Comparison of ENCODE assay signal across 25 mouse cellular contexts in the genomic region with DNA sequence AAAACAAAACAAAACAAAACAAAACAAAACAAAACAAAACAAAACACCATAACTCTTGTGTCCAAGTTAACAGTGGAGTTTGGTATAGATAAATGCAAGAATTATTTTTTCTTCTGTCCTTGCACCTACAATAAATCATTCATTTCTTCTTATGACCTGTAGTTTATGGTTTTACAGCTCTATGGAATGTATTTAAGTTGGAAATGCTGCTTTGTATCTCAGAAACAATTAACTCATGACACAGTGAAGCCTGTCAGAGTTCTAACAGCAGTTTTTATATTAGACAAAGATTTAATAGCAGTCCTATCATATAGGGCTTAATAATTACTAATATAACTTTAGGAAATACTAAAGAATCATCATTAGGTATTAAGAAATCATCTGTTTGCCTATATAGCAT. TPM values are rescaled to one million over a fixed set of nuclear protein-coding genes. Genes with fewer than 3 reads are reported as not detected.
DNase-seq lines count a peak whose midpoint lies in the region; ATAC-seq and TF ChIP-seq lines count a peak whose summit lies in the region.
"Had no signal": no experiment of that assay in that cellular context is flagged by ENCODE, and none has a peak within 500 bp of the region (broad histone marks: within the 10 kb centered on the region; RNA-seq: fewer than 3 reads in every experiment).

No protein-coding gene starts in this region.

- H3K4me2 ChIP-seq in intestine, embryonic 15.5 days (replicated peaks), result no peak overlapping the region
- no peak overlapping the region for H3K4me2 ChIP-seq in intestine, postnatal 0 days (replicated peaks; ENCODE audit: low read depth)
- H3K4me2 ChIP-seq in intestine, embryonic 16.5 days (ENCODE audit: low read depth, low read length), result no peak overlapping the region

- H3K4me1 ChIP-seq in intestine, embryonic 15.5 days (replicated peaks), result no peaks in the 10 kb centered on the region
- no peaks in the 10 kb centered on the region for H3K4me1 ChIP-seq in intestine, postnatal 0 days (replicated peaks; ENCODE audit: control insufficient read depth, insufficient read depth, low read length)
- H3K4me1 ChIP-seq in intestine, embryonic 16.5 days (ENCODE audit: control insufficient read depth, insufficient read depth, low read length), result no peaks in the 10 kb centered on the region

- H3K9ac ChIP-seq in intestine, embryonic 15.5 days, result no peak overlapping the region
- no peak overlapping the region for H3K9ac ChIP-seq in intestine, postnatal 0 days (ENCODE audit: low read depth, low read length)
- no peak overlapping the region for H3K9ac ChIP-seq in intestine, embryonic 16.5 days (ENCODE audit: low read depth, low read length)

- ATAC-seq in intestine, embryonic 15.5 days, result peak; percentile 89
- ATAC-seq in intestine, postnatal 0 days, result no peak
- peak; percentile 91 for ATAC-seq in intestine, embryonic 16.5 days
- ATAC-seq: activated CD4-positive, CD25-positive, alpha-beta regulatory T cell, adult 4 months; CD4-positive, CD25-positive, alpha-beta regulatory T cell, adult 4 months; Patski had no signal

- H3K27ac ChIP-seq in intestine, embryonic 15.5 days, result no peak overlapping the region
- H3K27ac ChIP-seq in intestine, postnatal 0 days (ENCODE audit: low read depth, low read length), result no peak overlapping the region
- H3K27ac ChIP-seq in intestine, embryonic 16.5 days (ENCODE audit: low read length), result no peak overlapping the region
- no peak overlapping the region for H3K27ac ChIP-seq in layer of hippocampus, adult 2 months

- no peaks in the 10 kb centered on the region for H3K36me3 ChIP-seq in intestine, embryonic 15.5 days
- H3K36me3 ChIP-seq in intestine, postnatal 0 days (ENCODE audit: control insufficient read depth, insufficient read depth), result no peaks in the 10 kb centered on the region
- no peaks in the 10 kb centered on the region for H3K36me3 ChIP-seq in intestine, embryonic 16.5 days (ENCODE audit: control insufficient read depth, insufficient read depth, low read length)
- H3K36me3 ChIP-seq: G1E had no signal

- no peak for TF ChIP-seq CTCF in intestine, postnatal 0 days (IDR thresholded peaks at IDR 0.05; ENCODE audit: low read depth)
- TF ChIP-seq CTCF in layer of hippocampus, adult 2 months (conservative IDR thresholded peaks at IDR 0.05), result no peak

- H3K27me3 ChIP-seq in intestine, embryonic 15.5 days (replicated peaks), result no peaks in the 10 kb centered on the region
- no peaks in the 10 kb centered on the region for H3K27me3 ChIP-seq in intestine, postnatal 0 days (replicated peaks; ENCODE audit: control insufficient read depth, insufficient read depth, low read length)
- no peaks in the 10 kb centered on the region for H3K27me3 ChIP-seq in intestine, embryonic 16.5 days (replicated peaks; ENCODE audit: control insufficient read depth, insufficient read depth, low read length)
- H3K27me3 ChIP-seq: CH12.LX, Patski had no signal

- H3K9me3 ChIP-seq in intestine, embryonic 15.5 days, result no peaks in the 10 kb centered on the region
- H3K9me3 ChIP-seq in intestine, postnatal 0 days (ENCODE audit: control insufficient read depth), result no peaks in the 10 kb centered on the region
- no peaks in the 10 kb centered on the region for H3K9me3 ChIP-seq in intestine, embryonic 16.5 days (ENCODE audit: control insufficient read depth, low read length)
- H3K9me3 ChIP-seq: G1E had no signal

- H3K4me3 ChIP-seq in intestine, embryonic 15.5 days (replicated peaks), result no peak overlapping the region
- no peak overlapping the region for H3K4me3 ChIP-seq in intestine, postnatal 0 days (ENCODE audit: low read depth, low read length)
- H3K4me3 ChIP-seq in intestine, embryonic 16.5 days (ENCODE audit: low read length), result no peak overlapping the region
- H3K4me3 ChIP-seq in layer of hippocampus, adult 2 months, result no peak overlapping the region

- no peak for DNase-seq in layer of hippocampus, adult 2 months (ENCODE audit: low spot score in 2 of 2)
- DNase-seq: adrenal gland, adult 2 months; adrenal gland, adult 8-10 months; adrenal gland, postnatal 10 days; adrenal gland, postnatal 14 days; adrenal gland, postnatal 25 days; adrenal gland, postnatal 36 days; B cell, adult 2 months; cerebellum, adult 11 months; cerebellum, adult 11-12 months; cerebellum, adult 18-20 months had no signal

RNA-seq across cellular contexts. Expression of gene Gm10770, which starts 5.6 kb away (rescaled TPM):
- not detected in 2 replicates for polyA plus RNA-seq in intestine, embryonic 15.5 days (2015; fragmentation: Nextera tagmentation; extraction: Ambion mirVana)
- polyA plus RNA-seq in intestine, postnatal 0 days (2015; fragmentation: Nextera tagmentation; extraction: Ambion mirVana), result not detected in 2 replicates
- not detected in 2 replicates for polyA plus RNA-seq in intestine, embryonic 16.5 days (2015; fragmentation: Nextera tagmentation; extraction: Ambion mirVana)
- total RNA-seq in layer of hippocampus, adult 2 months (2021), result not detected
- total RNA-seq: adrenal gland, adult 18-20 months; adrenal gland, adult 2 months; adrenal gland, adult 8-10 months; adrenal gland, postnatal 10 days; adrenal gland, postnatal 14 days; adrenal gland, postnatal 25 days; adrenal gland, postnatal 36 days; adrenal gland, postnatal 4 days; CH12.LX; ES-E14; G1E; MEL had no signal
- polyA plus RNA-seq: activated CD4-positive, CD25-positive, alpha-beta regulatory T cell, adult 4 months; adrenal gland, adult 2 months; brain, embryonic 14.5 days; C2C12; CD4-positive, CD25-positive, alpha-beta regulatory T cell, adult 4 months; G1E; Patski had no signal

RNA-seq across cellular contexts. Expression of gene Gm14139, which starts 7.7 kb away (rescaled TPM):
- polyA plus RNA-seq in intestine, embryonic 15.5 days (2015; fragmentation: Nextera tagmentation; extraction: Ambion mirVana), result 0.13 TPM in 1 of 2 replicates, not detected in the other
- polyA plus RNA-seq in intestine, postnatal 0 days (2015; fragmentation: Nextera tagmentation; extraction: Ambion mirVana), result not detected in 2 replicates
- not detected in 2 replicates for polyA plus RNA-seq in intestine, embryonic 16.5 days (2015; fragmentation: Nextera tagmentation; extraction: Ambion mirVana)
- total RNA-seq in layer of hippocampus, adult 2 months (2021), result not detected
- polyA plus RNA-seq: adrenal gland, adult 2 months; brain, embryonic 14.5 days had no signal

RNA-seq across cellular contexts. Expression of gene Zfp120, which starts 37.3 kb away (rescaled TPM):
- 6.1 and 6.4 TPM in 2 replicates for polyA plus RNA-seq in intestine, embryonic 15.5 days (2015; fragmentation: Nextera tagmentation; extraction: Ambion mirVana)
- 4.7 and 5.5 TPM in 2 replicates for polyA plus RNA-seq in intestine, postnatal 0 days (2015; fragmentation: Nextera tagmentation; extraction: Ambion mirVana)
- 6.9 and 7.0 TPM in 2 replicates for polyA plus RNA-seq in intestine, embryonic 16.5 days (2015; fragmentation: Nextera tagmentation; extraction: Ambion mirVana)
- total RNA-seq in layer of hippocampus, adult 2 months (2021), result 10 to 100 TPM; 10.9 to 11.4 TPM

RNA-seq across cellular contexts. Expression of gene Zfp937, which starts 44.0 kb away (rescaled TPM):
- polyA plus RNA-seq in intestine, embryonic 15.5 days (2015; fragmentation: Nextera tagmentation; extraction: Ambion mirVana), result 8.9 and 9.7 TPM in 2 replicates
- 1.4 and 1.7 TPM in 2 replicates for polyA plus RNA-seq in intestine, postnatal 0 days (2015; fragmentation: Nextera tagmentation; extraction: Ambion mirVana)
- 7.2 and 8.3 TPM in 2 replicates for polyA plus RNA-seq in intestine, embryonic 16.5 days (2015; fragmentation: Nextera tagmentation; extraction: Ambion mirVana)
- total RNA-seq in layer of hippocampus, adult 2 months (2021), result 10 to 100 TPM; 10.1 to 11.8 TPM
- total RNA-seq: MEL had no signal
